Mouse (Mus musculus): ENCODE results near the gene Zmynd11. TPM values are rescaled to one million over a fixed set of nuclear protein-coding genes. Genes with fewer than 3 reads are reported as not detected.
A peak's percentile ranks its signal among the peaks of the same experiment; 100 is the strongest.

Gene Zmynd11
- total RNA-seq, 2 experiments from 2014 or later: 309 to 322 TPM

- intact Hi-C loops (cut with DNase I): no loop called here
- DNase-seq: no peak
Measured at GRCm38 (mm10) chr13:9715224-9715623, 49.9 kb downstream of the Zmynd11 start.

DNA sequence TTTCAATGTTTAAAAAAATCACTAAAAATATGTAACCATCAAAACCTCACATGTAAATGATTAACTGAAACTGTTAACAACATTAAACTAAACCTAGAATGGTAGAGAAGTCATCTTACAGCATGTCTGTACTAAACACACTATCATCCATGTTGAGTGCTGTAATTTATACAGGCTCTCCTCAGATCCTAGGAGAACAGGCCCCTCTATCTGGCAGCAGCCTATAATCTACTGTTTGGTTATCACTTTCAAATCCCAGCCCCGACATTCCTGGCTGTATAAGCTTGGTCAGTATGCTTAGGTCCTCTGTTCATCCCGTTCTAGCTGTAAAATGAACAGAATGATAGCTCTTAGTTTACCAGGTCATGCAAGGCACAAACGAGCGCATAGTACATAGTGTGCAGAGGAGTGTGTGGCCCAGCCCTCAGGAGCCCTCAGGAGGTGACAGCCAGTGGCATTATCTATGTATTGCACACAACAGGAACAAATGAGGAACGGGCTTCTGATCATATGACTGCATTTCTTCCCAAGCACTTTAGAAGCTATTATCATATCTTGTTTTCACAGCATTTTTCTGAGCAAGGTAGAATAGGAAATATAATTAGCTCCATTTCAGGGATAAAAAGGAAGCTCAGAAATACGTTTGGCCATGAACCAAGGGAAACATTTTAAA lies 51.5 kb downstream of the Zmynd11 start:
- intact Hi-C loops (cut with DNase I): no loop called here
- no peak for DNase-seq

DNA sequence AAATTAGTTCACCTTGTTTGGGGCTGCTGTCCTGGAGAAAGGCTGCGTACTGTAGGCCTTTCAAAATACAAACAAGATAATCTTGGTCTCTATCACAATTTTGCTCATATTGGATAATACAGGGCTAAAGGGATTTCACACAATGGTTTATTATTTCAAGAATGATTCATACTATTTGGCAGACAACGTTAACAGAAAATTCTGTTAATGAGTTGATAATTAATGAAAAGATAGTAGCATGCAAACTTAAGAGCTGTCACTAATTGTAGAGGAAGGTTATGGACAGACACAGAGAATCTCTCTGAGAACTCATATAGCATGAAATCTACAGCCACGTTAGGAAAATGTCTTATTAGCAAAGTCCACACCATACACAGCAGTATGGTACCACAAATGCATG lies 52.2 kb downstream of the Zmynd11 start:
- intact Hi-C loops (cut with DNase I): no loop called here
- no peak for DNase-seq

DNA sequence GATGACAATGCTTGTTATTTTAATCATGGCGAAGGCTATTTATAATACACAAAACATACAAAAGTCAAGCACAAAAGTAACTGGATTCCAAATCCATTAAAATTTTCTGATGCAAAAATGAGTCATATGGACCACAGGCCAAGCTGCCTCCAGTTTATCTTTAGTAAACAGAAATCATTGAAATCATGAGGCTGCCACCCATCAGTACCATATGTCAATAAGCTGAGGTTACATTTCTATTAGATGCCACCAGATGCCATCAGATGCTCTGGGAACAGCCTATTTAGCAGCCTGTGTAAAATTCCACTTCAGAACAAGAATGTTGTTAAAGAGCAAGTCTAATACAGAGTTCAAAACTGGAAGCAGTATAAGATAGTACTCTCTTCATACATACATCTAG lies 52.7 kb downstream of the Zmynd11 start:
- DNase-seq: no peak
- intact Hi-C loops (cut with DNase I): no loop called here

DNA sequence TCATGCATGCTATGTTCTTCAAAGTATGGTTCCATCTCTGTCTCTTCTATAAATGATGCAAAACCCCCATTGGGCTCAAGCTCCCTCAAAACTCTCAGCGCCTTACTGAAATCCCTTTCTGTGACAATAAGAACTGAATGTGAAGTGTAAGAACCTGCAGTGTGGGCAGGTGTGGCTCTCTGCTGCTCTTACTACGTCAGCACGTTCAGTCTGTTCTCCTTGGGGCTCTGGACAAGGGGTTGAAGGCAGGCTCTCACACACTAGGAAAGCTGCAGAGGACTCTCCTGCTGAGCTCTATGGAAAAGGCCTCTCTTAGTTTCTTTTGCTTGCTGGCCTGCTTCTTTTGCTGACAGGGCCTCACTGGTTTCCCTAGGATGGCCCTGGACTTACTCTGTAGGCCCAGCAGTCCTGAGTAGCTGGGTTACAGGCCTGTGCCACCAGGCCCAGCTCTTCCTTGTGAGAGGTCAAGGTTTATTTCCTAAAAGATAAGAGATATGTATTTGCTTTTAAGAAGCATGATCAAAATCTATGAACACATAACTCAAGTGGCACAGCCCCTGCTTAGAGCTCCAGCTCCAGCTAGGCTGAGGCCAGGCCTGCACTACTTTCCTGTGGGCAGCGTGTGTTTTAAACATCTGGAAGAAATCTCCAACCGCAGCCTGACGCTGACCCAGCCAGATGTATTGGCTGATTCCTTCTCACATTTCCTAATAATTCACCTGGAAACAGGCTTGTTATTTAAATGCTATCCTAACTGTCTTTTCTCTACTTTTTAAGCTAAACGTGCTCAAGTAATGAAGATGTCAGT lies 56.5 kb downstream of the Zmynd11 start:
- intact Hi-C loops (cut with DNase I): no loop called here
- DNase-seq: no peak

DNA sequence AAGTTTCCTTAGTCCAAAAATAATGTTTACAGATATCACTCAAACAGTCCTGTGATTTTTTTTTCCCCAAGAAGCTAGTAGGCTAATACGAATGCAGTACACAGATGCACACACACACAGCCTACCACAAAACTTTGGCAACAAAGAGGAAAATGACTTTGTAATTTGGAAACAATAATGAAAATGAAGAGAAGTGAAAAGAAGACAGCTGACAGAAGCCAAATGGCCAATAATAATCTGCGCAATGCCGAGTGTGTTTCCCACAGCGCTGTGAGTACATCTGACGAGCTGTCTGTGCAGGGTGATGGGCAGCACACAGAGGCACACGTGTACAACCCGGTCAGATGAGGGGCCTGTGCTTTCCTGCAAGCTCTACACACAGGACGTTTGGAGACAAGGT lies 58.4 kb downstream of the Zmynd11 start:
- intact Hi-C loops (cut with DNase I): no loop called here
- no peak for DNase-seq

DNA sequence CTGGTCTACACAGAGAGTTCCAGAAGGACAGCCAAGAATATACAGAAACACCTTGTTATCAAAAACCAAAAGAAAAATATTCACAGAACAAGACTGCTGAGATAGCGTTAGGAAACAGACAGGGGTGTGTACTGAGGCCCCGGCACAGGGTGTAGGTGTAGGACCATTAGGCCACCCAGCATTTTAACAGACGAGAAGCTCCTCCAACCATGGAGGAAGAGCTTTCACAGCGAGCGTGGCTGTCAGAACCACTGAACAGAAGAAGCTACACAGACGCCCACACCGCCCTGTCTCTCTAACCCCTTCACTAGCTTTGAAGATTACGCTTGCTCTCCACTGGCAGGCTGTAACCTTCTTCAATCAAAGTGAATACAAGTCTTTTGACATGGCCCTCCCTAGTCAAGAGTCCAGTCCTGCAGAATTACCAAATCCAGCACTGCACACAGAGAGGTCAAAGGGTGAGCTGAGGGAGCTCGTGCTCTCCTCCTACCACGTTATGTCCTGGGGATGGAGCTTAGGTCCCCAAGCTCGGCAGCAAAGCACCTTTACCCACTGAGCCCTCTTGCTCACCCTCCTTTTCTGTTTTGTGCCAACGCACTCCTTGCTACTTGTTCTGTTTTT lies 62.4 kb downstream of the Zmynd11 start:
- no peak for DNase-seq
- intact Hi-C loops (cut with DNase I): no loop called here

DNA sequence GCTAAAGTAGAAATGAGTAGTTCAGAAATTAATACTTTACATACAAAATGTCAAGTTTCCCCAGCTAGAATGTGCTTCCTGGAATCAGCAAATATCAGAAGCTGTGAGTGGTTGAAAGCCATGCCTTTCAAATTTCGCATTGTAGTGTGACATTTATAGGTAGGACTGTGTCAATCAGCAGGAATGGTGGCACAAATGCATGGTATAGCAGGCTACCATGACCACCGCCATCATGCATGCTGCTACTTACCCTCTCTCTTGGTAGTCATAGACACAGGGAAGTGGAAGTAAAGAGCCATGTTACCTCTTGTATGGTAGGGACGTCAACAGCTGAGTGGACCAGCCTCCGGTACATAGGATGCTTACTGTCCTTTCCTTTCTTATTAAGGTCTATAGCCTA lies 67.8 kb downstream of the Zmynd11 start:
- no peak for DNase-seq

GRCm38 (mm10) chr13:9695809-9696208 lies 69.3 kb downstream of the Zmynd11 start:
- intact Hi-C loops (cut with DNase I): no loop called here
- no peak for DNase-seq

More for the DNA sequence above, 67.8 kb downstream of the Zmynd11 start:
- intact Hi-C loops (cut with DNase I): no loop called here

DNA sequence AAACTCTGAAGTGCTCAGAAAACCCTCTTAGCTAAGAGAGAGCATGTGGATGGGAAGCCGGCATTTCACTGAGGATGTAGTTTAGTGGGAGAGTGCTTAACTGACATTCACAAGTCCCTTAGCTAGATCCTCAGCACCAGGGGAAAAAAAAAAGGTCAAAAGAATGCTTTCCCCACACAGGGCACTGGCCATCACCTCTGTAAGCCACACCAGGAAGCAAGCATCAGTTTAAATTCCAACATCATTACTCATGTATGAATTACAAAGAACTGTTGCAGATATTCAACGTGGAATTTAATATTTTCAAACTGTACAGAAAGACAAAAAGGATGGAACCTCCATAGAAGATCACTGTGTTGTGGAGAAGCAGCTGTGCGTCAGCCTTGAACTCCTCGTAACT lies 69.7 kb downstream of the Zmynd11 start:
- intact Hi-C loops (cut with DNase I): no loop called here
- DNase-seq: no peak

GRCm38 (mm10) chr13:9694651-9695050 lies 70.5 kb downstream of the Zmynd11 start:
- no peak for DNase-seq
- intact Hi-C loops (cut with DNase I): no loop called here

DNA sequence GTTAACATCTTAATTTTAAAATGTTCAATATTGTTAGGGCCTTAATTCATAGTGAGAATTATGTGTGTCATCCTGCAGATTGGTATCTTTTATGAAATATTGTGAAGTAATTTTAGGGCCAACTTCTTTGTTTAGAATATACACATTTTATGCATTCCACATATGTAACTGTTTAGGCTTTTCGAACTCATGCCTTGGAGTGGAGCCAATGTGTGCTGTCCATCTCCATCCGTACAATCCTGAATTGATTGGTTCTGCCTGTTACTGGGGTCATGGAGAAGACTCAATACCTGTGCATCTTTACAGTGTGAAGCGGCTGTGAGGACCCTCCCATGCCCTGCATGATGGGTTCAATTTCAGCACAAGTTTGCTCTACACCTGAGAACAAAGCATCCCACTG lies 72.3 kb downstream of the Zmynd11 start:
- intact Hi-C loops (cut with DNase I): no loop called here
- DNase-seq: no peak

- no peak for DNase-seq
- intact Hi-C loops (cut with DNase I): no loop called here
Measured at GRCm38 (mm10) chr13:9689366-9689765, 75.8 kb downstream of the Zmynd11 start.

- DNase-seq: peak; percentile 29
- intact Hi-C loops (cut with DNase I): no loop called here
Measured at GRCm38 (mm10) chr13:9686765-9687164, 78.4 kb downstream of the Zmynd11 start.

DNA sequence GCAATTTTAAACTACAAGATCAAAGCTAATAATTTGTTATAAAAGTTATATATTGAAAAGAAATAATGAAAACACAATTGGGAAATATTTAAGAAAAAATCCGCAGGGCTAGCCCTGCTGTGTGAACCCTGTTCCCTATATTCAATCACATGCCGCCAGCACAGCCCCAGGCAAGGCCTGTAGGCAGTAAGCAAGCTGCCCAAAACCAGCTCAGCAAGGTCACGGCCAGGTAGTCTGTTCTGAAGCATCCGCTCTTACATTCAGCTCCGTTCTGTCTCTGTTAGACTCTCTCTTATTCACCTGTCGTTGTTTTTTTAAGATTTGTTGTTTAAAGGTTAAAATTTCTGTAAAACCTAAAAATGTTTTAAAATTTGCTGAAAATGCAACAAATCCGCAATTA lies 78.9 kb downstream of the Zmynd11 start:
- intact Hi-C loops (cut with DNase I): no loop called here
- DNase-seq: no peak

- peak; percentile 33 for DNase-seq
- intact Hi-C loops (cut with DNase I): no loop called here
Measured at GRCm38 (mm10) chr13:9684153-9684923, 80.8 kb downstream of the Zmynd11 start.

DNA sequence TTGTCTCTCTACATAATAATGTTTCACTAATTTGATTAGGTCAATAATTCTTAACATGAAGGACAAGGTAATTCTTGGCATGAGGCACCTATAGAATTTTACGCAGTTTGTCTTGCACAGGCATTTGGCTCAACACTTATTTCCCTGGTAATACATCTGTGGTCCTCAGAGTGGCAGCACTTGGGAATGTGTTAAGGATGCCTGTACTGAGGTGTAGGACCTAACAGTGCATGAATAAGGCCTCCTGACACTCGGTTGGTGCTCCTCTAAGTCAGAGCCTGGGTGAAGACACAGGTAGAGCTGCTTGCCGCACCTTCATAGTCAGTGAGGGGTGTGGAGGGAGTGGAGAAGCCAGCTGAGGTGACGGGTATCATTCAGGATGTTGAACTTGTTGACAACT lies 81.8 kb downstream of the Zmynd11 start:
- no peak for DNase-seq
- intact Hi-C loops (cut with DNase I): no loop called here

DNA sequence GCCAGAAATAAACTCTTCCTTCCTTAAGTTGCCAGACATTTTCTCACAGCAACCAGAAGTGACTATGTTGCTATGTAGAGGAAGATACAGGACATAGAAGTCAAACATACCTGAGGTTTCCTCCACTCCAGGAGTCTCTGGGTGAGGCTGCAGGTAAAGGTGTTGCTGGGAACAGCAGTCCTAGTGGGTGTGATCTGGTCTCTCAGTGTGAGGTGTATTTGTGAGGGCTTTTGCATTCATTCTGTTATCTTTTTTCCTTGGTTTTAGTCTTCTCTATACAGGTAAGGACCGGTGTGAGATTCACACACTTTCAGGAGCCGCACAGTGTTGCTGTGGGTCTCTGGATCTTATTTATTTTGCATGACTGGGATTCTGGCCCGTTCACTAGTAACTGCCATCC lies 83.6 kb downstream of the Zmynd11 start:
- intact Hi-C loops (cut with DNase I): no loop called here

GRCm38 (mm10) chr13:9674126-9674525 lies 91.0 kb downstream of the Zmynd11 start:
- DNase-seq: no peak
- intact Hi-C loops (cut with DNase I): no loop called here

More for the DNA sequence above, 83.6 kb downstream of the Zmynd11 start:
- no peak for DNase-seq

GRCm38 (mm10) chr13:9669246-9669645 lies 95.9 kb downstream of the Zmynd11 start:
- intact Hi-C loops (cut with DNase I): no loop called here

DNA sequence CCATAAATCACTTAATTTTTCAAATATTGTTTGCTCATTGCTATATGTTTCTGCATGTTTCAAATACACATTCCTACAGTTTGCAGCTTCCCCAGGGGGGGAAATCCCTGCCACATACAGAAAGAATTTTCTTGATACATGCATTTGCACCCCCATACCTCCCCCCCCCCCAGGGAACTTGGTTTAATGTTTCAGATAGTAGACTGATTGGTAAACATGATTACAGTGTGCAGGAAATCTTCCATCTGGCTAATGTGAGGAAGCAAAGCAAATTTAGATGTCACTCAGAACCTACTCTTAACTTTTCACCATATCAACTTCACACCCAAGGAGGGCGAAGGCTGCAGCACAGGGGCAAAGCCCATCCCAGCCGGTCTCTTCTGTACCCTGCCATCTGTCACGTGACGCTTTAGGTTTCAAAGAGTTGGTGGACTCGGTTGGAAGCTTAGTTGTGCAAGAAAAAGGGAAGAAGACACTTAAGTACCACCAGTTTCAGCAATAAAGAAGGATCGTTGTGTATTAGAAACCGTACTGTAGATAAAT lies 97.1 kb downstream of the Zmynd11 start:
- intact Hi-C loops (cut with DNase I): no loop called here
- no peak for DNase-seq

More at GRCm38 (mm10) chr13:9669246-9669645, 95.9 kb downstream of the Zmynd11 start:
- no peak for DNase-seq

Measured in left cerebral cortex, postnatal 4 days (tissue).